Mouse (Mus musculus) midbrain, postnatal 0 days (tissue): ENCODE results near the gene Gpx4. TPM values are rescaled to one million over a fixed set of nuclear protein-coding genes. Genes with fewer than 3 reads are reported as not detected.

Experiments used
- ATAC-seq: fragments of 200-750 bp; cut with Nextera tagmentation; 2 replicates; pipeline ENCODE4 v1.8.0; 2017; ENCODE audit warnings: moderate number of reproducible peaks, mild to moderate bottlenecking, moderate TSS enrichment, moderate library complexity; ENCODE audit not compliant: low FRiP score
- DNase-seq: peaks from one replicate; pipeline ENCODE4 v3.0.0-alpha.2; 2015; ENCODE audit warnings: low spot score
- H3K27ac ChIP-seq: fragments of 300-500 bp; sonication (generic); 2 replicates; pipeline ENCODE4 v1.5.1; 2014; ENCODE audit warnings: low read depth, mild to moderate bottlenecking, low read length, mixed read lengths
- H3K27me3 ChIP-seq: fragments of 300-500 bp; sonication (generic); 2 replicates; pipeline ENCODE4 v1.6.1; 2014; ENCODE audit warnings: low read length, control low read depth, mixed read lengths; ENCODE audit not compliant: insufficient read depth
- H3K36me3 ChIP-seq: fragments of 300-500 bp; sonication (generic); 2 replicates; pipeline ENCODE4 v1.6.1; 2014; ENCODE audit warnings: low read length, control low read depth, mixed read lengths; ENCODE audit not compliant: insufficient read depth
- H3K4me1 ChIP-seq: fragments of 300-500 bp; sonication (generic); 2 replicates; pipeline ENCODE4 v1.6.1; 2014; ENCODE audit warnings: mild to moderate bottlenecking, control low read depth, antibody characterized with exemption, low read length, mixed read lengths; ENCODE audit not compliant: insufficient read depth
- H3K4me2 ChIP-seq: fragments of 300-500 bp; sonication (generic); 2 replicates; pipeline ENCODE4 v1.6.1; 2014; ENCODE audit warnings: low read depth, mild to moderate bottlenecking, low read length, mixed read lengths; ENCODE audit not compliant: poor library complexity, severe bottlenecking
- H3K4me3 ChIP-seq: fragments of 300-500 bp; sonication (generic); 2 replicates; pipeline ENCODE4 v1.5.1; 2014; ENCODE audit warnings: low read depth, mild to moderate bottlenecking, low read length, moderate library complexity
- H3K9ac ChIP-seq: fragments of 300-500 bp; sonication (generic); replicated peaks from 2 replicates; pipeline ENCODE4 v1.6.1; 2014; ENCODE audit warnings: mild to moderate bottlenecking, low read length, moderate library complexity, mixed read lengths; ENCODE audit not compliant: poor library complexity, severe bottlenecking
- H3K9me3 ChIP-seq: fragments of 300-500 bp; sonication (generic); 2 replicates; pipeline ENCODE4 v1.6.1; 2016; ENCODE audit warnings: low read length, control low read depth
- CTCF ChIP-seq: IDR thresholded peaks from 2 replicates; pipeline ENCODE4 v1.5.1; 2016; ENCODE audit warnings: antibody characterized with exemption, mild to moderate bottlenecking
- WGBS: fragments of 180-500 bp; shearing (Covaris S2); extraction: QIAGEN DNeasy Blood & Tissue Kit; methylation state at CpG from one replicate; pipeline ENCODE4 v1.1.7; 2014; 5-methylcytosine and 5-hydroxymethylcytosine counted together
- polyA plus RNA-seq: library from polyadenylated mRNA; unstranded; fragments of >200 nt; fragmentation: Nextera tagmentation; extraction: Ambion mirVana; gene quantifications from 2 replicates; pipeline ENCODE4 v1.2.1, GENCODE M21; 2015
- total RNA-seq: library from RNA; depleted of rRNA; stranded (reverse); fragments of >200 nt; gene quantifications from 2 replicates; pipeline ENCODE4 v1.2.3, GENCODE M21; 2014

Gene Gpx4
- total and polyA plus RNA-seq, 2 experiments from 2014 or later: 350 to 635 TPM

DNA sequence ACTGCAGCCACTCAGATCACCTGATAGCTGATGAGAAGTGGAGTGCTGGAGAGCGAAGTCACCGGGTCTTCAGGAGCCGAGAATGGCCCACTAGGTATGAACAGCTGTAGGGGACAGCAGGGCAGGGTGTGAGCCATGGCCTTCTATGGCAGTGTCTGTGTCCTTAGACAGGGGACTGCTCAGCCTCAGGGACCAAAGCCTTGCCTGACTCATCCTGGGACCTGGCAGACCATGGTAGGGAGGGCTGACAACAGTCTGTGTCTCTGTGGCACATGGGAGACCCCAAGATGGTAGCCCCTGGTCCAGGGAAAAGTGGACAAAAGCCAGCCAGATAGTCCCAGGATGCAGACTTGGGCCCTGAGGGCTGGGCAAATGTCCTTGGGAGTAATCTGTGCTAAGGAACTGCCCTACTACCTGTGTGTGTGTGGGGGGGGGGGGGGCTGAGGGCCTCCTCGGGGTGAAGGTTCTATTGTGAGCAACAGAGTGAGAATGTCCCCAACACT, 23.0 kb downstream of the Gpx4 start:
- no peak for TF ChIP-seq CTCF
- 96% methylated on average over 4 of the region's 4 CpGs for WGBS

DNA sequence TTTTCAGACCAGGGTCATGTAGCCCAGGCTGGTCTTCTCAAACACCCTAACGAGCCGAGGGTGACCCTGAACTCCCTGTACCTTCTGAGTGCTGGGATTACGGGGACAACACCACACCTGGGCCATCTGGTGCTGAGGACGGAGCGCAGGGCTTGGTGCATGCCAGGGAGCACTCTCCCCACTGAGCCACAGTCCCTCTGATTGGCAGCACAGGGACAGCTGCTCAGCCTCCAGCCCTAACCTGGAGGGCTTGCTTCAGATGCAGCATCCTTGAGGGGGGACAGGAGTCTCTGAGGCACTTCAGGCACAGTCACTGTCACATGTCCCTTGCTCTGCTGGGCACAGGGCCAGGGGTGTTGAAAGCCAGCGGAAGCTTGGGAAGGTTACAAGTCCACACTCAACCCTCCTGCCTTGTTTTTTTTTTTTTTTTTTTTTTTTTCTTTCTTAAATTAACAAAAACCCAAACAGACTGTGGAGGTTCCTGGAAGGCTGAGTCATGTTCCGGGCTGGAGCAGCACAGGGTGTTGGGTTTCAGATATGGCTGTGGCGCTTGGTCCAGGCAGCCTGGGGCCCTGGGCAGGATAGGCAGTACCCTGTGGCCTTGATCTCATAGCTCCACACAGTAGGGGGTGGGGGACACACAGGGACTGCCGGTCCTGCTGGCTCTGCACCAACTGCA, 24.0 kb downstream of the Gpx4 start:
- WGBS: 71% methylated on average over 9 of the region's 9 CpGs
- H3K27ac ChIP-seq: no peak overlapping the region
- DNase-seq: peak; percentile 60
- peaks cover 15% of the 10 kb centered on the region for H3K36me3 ChIP-seq
- no peak overlapping the region for H3K9ac ChIP-seq
- ATAC-seq: 0 out of 2 replicates have a peak, but pooled peaks have one; percentile 31
- H3K4me3 ChIP-seq: no peak overlapping the region
- no peaks in the 10 kb centered on the region for H3K27me3 ChIP-seq
- H3K4me1 ChIP-seq: no peaks in the 10 kb centered on the region
- no peak for TF ChIP-seq CTCF
- no peaks in the 10 kb centered on the region for H3K9me3 ChIP-seq
- no peak overlapping the region for H3K4me2 ChIP-seq

More for the DNA sequence above, 23.0 kb downstream of the Gpx4 start:
- Histone ChIP-seq H3K36me3 (peaks cover 15% of the 10 kb centered on the region), H3K27ac (no peak overlapping the region), H3K4me1 (no peaks in the 10 kb centered on the region), H3K27me3 (no peaks in the 10 kb centered on the region), H3K4me3 (no peak overlapping the region), H3K9me3 (no peaks in the 10 kb centered on the region), H3K4me2 (no peak overlapping the region), H3K9ac (no peak overlapping the region)
- ATAC-seq: no peak
- no peak for DNase-seq

DNA sequence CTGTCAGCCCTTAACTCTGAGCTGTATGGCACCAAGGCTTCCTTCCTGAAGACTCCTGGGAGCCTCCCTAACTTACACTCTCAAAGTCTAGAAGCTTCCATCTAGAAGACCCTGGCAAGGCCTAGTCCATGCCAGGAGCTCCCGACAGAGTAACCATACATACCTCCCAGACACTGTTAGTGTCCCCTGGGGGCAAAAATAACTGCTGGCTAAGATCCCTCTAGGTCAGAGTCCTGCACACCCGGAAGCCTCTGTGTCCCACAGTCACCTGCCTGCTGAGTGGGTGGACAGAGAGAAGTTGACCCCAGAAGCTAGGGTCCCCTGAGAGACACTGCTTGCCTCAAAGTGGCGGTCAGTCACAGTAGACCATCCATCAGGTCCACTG, 24.5 kb downstream of the Gpx4 start:
- no peak for TF ChIP-seq CTCF
- no peaks in the 10 kb centered on the region for H3K27me3 ChIP-seq
- H3K4me2 ChIP-seq: no peak overlapping the region
- DNase-seq (no peak), ATAC-seq (no peak)
- no peak overlapping the region for H3K9ac ChIP-seq
- WGBS: 83% methylated on average over 3 of the region's 3 CpGs
- peaks cover 15% of the 10 kb centered on the region for H3K36me3 ChIP-seq
- H3K4me1 ChIP-seq: no peaks in the 10 kb centered on the region
- H3K9me3 ChIP-seq: no peaks in the 10 kb centered on the region
- no peak overlapping the region for H3K4me3 ChIP-seq
- no peak overlapping the region for H3K27ac ChIP-seq

DNA sequence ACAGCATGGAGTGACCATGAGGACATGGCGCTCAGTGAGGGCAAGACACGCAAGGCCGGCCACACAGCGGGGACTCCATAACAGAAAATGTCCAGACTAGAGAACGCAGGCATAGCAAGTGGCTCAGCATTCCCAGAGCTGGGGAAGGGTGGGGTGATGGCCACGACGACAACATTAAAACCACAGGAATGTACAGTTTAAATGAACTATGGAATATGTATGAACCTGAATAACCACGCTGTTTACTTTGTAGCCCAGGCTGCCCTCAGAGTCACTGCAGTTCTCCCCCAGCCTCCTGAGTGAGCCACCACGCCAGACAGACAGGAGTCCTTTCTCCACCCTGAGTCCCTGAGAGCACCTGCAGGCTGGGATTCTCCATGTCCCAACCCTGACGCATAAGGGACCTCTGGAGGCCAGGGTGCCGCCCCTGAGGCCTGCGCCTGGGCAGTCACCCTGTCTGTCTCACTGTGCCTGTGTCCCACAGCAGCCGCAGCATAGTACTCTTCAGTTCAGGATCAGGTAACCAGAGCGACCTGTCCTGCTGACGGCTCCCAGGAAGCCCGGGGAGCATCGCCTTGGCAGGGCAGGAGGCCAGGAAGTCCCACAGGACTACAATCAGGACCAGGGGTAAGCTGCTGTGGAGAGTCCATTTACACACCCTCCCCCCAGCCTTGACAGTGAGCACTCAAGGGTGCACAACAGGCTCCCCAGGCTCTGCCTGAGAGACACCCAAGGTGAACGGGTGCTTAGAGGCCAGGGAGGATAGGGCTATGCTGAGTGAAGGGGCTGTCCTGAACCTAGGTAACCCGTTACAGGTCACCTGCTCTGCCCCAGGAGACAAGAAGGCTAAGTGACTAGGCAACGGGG, 25.9 kb downstream of the Gpx4 start:
- no peak overlapping the region for H3K27ac ChIP-seq
- no peaks in the 10 kb centered on the region for H3K9me3 ChIP-seq
- no peak for ATAC-seq
- H3K4me3 ChIP-seq: no peak overlapping the region
- H3K27me3 ChIP-seq: no peaks in the 10 kb centered on the region
- H3K36me3 ChIP-seq: peaks cover 15% of the 10 kb centered on the region
- no peak for DNase-seq
- no peaks in the 10 kb centered on the region for H3K4me1 ChIP-seq
- no peak overlapping the region for H3K9ac ChIP-seq
- WGBS: 84% methylated on average over 20 of the region's 20 CpGs
- no peak for TF ChIP-seq CTCF
- no peak overlapping the region for H3K4me2 ChIP-seq

DNA sequence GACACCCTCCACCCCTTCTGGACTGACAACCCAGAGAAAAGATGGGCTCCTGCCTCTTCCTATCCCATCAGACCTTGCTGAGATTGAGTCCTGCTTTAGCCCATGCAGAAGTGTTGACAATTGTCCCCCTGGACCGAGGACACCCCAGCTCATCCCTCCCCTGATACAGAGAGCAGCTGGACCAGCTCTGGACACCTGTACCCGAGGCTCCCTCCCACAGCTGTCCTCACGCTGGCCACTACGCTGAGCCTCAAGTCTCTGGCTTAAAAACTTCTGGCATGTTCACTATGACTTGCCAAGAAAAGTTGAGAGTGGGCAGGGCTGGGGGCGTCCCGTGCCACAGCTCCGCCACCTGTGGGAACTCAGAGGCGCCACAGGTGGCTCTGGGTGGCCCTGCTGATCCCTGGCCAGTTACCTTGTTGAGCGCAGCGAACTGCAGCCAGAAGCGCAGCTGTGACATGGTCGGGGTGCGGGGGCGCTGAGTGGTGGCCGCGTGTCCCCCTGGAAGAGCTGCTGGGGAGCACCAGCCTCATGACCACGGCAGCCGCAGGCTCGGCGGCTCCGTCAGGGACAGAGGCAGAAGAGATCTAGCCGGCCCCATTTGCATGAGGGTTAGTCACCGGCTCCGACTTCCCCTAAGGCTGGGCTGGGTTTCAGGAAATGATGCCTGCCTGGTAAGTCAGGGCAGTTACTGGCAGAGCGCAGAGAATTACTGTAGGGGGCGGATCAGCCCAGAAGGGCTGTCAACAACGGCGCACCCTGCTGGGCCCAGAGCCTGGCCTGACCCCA, 28.0 kb downstream of the Gpx4 start:
- no peaks in the 10 kb centered on the region for H3K4me1 ChIP-seq
- 23% methylated on average over 28 of the region's 28 CpGs for WGBS
- no peak for ATAC-seq
- H3K9ac ChIP-seq: no peak overlapping the region
- H3K9me3 ChIP-seq: no peaks in the 10 kb centered on the region
- no peaks in the 10 kb centered on the region for H3K27me3 ChIP-seq
- no peak overlapping the region for H3K4me2 ChIP-seq
- DNase-seq: peak; percentile 28
- no peak overlapping the region for H3K27ac ChIP-seq
- no peak overlapping the region for H3K4me3 ChIP-seq
- TF ChIP-seq CTCF: peak; percentile 29
- peaks cover 20% of the 10 kb centered on the region for H3K36me3 ChIP-seq
